Mouse (Mus musculus) right cerebral cortex, adult 18-20 months (tissue): ENCODE results near the gene Tlcd2.
A peak's percentile ranks its signal among the peaks of the same experiment; 100 is the strongest.

Experiments used
- DNase-seq: peaks from one replicate; pipeline ENCODE4 v3.0.0; 2022; ENCODE audit warnings: mixed read lengths

Gene Tlcd2

GRCm38 (mm10) chr11:75460844-75461742, at the start of gene Tlcd2:
TSS of gene Tlcd2 (plus strand) at chr11:75461715.
- peak; percentile 100 for DNase-seq

GRCm38 (mm10) chr11:75415096-75415495, 46.4 kb upstream of the Tlcd2 start:
- DNase-seq = no peak

- no peak for DNase-seq
These were observed 45.5 kb upstream of the Tlcd2 start for GRCm38 (mm10) chr11:75415994-75416393.

- no peak for DNase-seq
These were observed 41.5 kb upstream of the Tlcd2 start for GRCm38 (mm10) chr11:75420037-75420436.

GRCm38 (mm10) chr11:75420810-75421374, 40.6 kb upstream of the Tlcd2 start:
- DNase-seq = no peak

- no peak for DNase-seq
These were observed 40.0 kb upstream of the Tlcd2 start for GRCm38 (mm10) chr11:75421375-75422012.

- DNase-seq = no peak
These were observed 39.3 kb upstream of the Tlcd2 start, which contains the start of gene Serpinf1 for GRCm38 (mm10) chr11:75422013-75422792. TSS of gene Serpinf1 (minus strand) at chr11:75422701.

- DNase-seq = no peak
These were observed 38.4 kb upstream of the Tlcd2 start for GRCm38 (mm10) chr11:75423091-75423490.

GRCm38 (mm10) chr11:75424033-75424432, 37.5 kb upstream of the Tlcd2 start:
- DNase-seq = no peak

- no peak for DNase-seq
These were observed 37.1 kb upstream of the Tlcd2 start for GRCm38 (mm10) chr11:75424459-75424858.

GRCm38 (mm10) chr11:75429019-75429705, 32.4 kb upstream of the Tlcd2 start:
- DNase-seq = no peak

- DNase-seq = peak; percentile 80
These were observed 30.2 kb upstream of the Tlcd2 start for GRCm38 (mm10) chr11:75431307-75431706.

- no peak for DNase-seq
These were observed 27.4 kb upstream of the Tlcd2 start for GRCm38 (mm10) chr11:75434138-75434537.

- no peak for DNase-seq
These were observed 23.3 kb upstream of the Tlcd2 start for GRCm38 (mm10) chr11:75438194-75438593.

GRCm38 (mm10) chr11:75438804-75439203, 22.7 kb upstream of the Tlcd2 start:
- DNase-seq = no peak

- DNase-seq = no peak
These were observed 22.2 kb upstream of the Tlcd2 start, which contains the start of gene Serpinf2 for GRCm38 (mm10) chr11:75439363-75439762. TSS of gene Serpinf2 (minus strand) at chr11:75439591.

GRCm38 (mm10) chr11:75439951-75440350, 21.6 kb upstream of the Tlcd2 start:
- no peak for DNase-seq

GRCm38 (mm10) chr11:75441034-75441433, 20.5 kb upstream of the Tlcd2 start:
- DNase-seq = no peak

- DNase-seq = no peak
These were observed 19.9 kb upstream of the Tlcd2 start for GRCm38 (mm10) chr11:75441601-75442000.

- no peak for DNase-seq
These were observed 17.8 kb upstream of the Tlcd2 start for GRCm38 (mm10) chr11:75443711-75444110.

GRCm38 (mm10) chr11:75448575-75448974, 12.9 kb upstream of the Tlcd2 start:
- DNase-seq = no peak

GRCm38 (mm10) chr11:75449695-75450094, 11.8 kb upstream of the Tlcd2 start:
- DNase-seq = no peak
